Mouse (Mus musculus): Measurements from ENCODE around the gene Syvn1.
A peak's percentile ranks its signal among the peaks of the same experiment; 100 is the strongest.

- TF ChIP-seq POLR2A (IDR thresholded peaks at IDR 0.05; ENCODE audit: borderline replicate concordance, extremely low read depth, insufficient read depth, insufficient read length, poor library complexity, severe bottlenecking) (no peak), CTCF (IDR thresholded peaks at IDR 0.05; ENCODE audit: borderline replicate concordance, extremely low read depth, insufficient read depth, insufficient read length) (peak; percentile 87)
Measured at GRCm38 (mm10) chr19:6018142-6019089, 28.0 kb upstream of the Syvn1 start.
